Mouse (Mus musculus): ENCODE data around the gene Ube2ql1.

Gene Ube2ql1

DNA sequence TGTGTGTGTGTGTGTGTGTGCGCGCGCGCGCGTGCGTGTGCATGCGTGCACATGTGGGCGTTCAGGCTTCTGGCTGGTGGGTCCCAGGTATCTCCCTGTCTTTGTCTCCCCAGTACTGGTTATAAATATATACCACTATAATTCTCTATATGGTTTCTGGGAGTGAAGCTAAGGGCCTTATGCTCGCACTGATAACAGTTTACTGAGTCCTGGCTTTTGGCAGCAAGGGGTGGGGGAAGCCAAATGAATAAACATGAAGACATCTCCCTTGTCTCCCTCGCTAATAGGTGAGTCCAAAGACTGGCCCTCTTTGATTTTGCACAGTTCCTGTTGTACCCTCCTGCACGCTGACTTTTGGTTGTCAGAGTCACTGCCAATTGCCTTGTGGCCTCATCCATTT lies 32.2 kb downstream of the Ube2ql1 start:
- no peak for DNase-seq

GRCm38 (mm10) chr13:69706919-69707318 lies 32.8 kb downstream of the Ube2ql1 start:
- no peak for DNase-seq

- DNase-seq = no peak
Measured at GRCm38 (mm10) chr13:69703505-69703904, 36.2 kb downstream of the Ube2ql1 start.

DNA sequence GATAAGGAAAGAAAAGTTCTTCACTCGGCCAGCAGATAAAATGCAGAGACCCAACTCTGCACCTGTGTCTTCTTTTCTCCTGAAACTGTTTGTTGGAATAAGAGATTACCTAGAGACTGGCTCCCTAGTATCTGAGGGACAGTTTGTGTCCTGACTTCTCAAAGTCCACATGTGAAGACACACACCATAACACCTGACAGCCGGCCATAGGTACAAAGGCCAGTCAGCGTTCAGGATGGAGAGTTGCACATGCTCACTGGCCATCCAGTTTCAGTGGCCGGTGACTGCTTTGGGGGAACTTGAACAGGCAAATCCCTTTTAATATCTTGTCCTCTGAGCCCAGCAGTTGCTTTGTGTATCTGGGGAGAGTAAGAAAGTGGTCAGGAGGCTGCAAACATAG lies 38.3 kb downstream of the Ube2ql1 start:
- no peak for DNase-seq

DNA sequence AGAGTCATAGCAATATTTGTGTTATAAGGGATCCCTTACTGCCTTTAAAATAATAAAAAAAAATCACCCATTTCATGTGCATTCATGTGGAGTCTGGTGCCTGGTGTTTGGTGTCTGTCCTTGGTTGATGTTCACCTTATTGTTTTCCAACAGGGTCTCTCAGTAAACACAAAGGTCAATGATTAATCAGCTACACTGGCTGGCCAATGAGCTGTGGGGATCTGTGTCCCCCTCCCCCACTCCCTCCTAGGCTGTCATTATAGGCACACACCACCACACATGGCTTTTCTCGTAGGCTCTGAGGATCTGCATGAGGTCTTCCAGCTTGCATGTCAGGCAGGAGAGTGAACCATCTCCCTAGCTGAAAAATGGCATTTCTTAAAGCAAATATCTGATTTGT lies 38.9 kb downstream of the Ube2ql1 start:
- no peak for DNase-seq

GRCm38 (mm10) chr13:69696333-69696991 lies 43.2 kb downstream of the Ube2ql1 start:
- peak; percentile 88 to 90 for DNase-seq

DNA sequence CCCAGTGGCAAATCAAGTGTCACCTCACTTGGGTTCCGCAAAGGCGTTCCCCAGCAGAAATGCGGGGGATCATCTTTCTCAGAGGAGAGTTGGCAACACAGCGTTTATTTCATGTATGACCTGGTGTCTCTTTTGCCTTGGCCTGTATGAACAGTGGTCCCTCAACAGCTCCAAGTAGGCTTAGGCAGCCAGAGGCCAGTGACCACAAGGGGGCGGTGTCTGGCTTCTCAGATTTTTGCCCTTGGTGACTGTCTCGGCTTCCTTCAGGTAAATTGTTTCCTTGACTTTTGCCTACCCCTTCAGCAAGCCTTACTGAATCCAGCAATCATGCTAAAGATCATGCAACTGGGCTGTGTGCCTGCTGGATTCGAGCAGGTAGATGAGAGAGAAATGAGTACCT lies 48.6 kb downstream of the Ube2ql1 start:
- DNase-seq = peak; percentile 69 to 70

GRCm38 (mm10) chr13:69687023-69687422 lies 52.7 kb downstream of the Ube2ql1 start:
- no peak for DNase-seq

- DNase-seq = no peak
Measured at GRCm38 (mm10) chr13:69685406-69685818, 54.3 kb downstream of the Ube2ql1 start.

- DNase-seq = no peak
Measured at GRCm38 (mm10) chr13:69673921-69674618, 65.6 kb downstream of the Ube2ql1 start.

DNA sequence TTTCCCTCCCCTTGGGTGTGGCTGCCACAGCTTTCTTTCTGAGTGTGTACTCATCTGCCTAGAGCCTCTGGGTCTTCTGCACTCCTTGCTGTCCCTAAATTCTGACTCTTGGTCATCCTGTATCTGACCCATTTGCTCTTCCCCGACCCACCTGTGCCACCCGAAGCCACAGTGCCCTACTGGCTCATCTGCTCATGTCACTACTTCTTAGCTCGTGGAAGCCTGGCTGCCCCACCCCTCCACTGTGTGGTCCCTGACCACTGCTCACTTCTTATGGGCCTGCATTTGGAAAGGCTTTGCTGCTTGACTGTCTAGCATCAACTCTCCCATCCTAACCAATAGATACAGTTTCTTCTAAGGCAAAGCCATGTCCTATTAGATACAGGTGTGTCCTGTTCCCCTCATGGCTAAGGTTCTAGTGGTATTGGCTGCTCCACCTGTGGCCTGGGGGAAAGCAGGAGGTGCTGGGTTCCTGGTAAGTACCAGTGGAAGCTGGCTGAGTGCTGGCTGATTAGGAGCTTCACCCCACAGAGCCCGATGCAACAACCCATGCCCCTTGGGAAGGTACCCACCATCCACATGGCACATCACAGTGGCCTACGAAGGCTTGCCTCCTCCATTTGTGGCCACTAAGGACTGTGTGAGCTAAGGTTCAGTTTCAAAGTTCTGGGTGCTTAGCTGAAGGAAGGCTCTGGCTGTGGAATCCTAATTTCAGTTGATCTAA lies 66.3 kb downstream of the Ube2ql1 start:
- DNase-seq = no peak

GRCm38 (mm10) chr13:69672565-69672964 lies 67.1 kb downstream of the Ube2ql1 start:
- DNase-seq = no peak

DNA sequence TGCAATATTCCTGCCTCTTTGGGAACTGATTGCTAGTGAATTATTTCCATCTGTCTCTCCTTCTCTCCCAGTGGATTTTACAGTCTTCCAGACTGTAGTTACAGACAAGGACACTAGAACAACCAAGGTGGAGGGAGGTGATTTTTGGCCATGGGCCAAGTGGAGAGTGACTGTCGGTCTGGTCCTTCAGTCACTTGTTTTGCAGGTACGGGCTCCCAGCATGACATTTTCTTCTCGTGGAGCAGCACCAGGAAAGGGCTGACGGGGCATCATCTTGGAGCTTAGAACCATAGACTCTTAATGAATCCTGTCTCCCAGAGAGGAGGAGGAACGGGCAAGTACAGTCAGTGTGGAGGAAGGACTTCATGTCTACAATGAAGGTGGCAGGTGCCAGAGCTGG lies 67.6 kb downstream of the Ube2ql1 start:
- DNase-seq = no peak

GRCm38 (mm10) chr13:69654508-69654907 lies 85.2 kb downstream of the Ube2ql1 start:
- no peak for DNase-seq
